Mouse (Mus musculus): ENCODE data around the gene Rpa2. TPM values are rescaled to one million over a fixed set of nuclear protein-coding genes. Genes with fewer than 3 reads are reported as not detected.
"Not testable (repeated sequence)": the region's sequence is repeated elsewhere in the genome, so short reads cannot be mapped to it uniquely, and the experiment has no call there.

Gene Rpa2
- polyA plus RNA-seq, 1 experiment from 2014 or later, result 31.6 TPM

DNA sequence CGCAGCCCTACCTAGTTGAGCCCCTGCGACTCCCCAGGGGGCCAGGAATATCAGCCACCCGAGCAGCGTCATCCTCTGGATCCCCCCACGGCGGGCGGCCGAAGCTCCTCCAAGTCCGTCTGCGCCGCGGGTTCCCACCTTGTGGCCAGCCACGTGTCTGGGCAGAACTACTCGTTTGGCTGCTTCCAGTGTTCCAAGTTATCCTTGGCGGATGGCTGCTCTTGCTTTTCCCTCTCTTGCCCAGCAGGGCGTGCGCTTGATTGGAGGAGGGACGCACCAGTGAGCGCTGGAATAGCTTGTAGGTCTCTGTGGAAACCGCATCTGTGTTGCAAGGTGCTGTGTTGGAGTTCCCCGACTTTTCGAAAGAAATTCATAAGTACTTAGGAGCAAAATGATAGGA, 11.2 kb upstream of the Rpa2 start, which contains the start of gene Smpdl3b:
Gene Smpdl3b, minus strand, starts transcription at position 279 of the 400 bp plus-strand sequence.
- peak within 1 kb of the TSS; percentile 41 for H3K4me3 ChIP-seq (ENCODE audit: low read depth, low read length)
- no peak; the same call in 1 of the 2 replicates for ATAC-seq
- H3K9me3 ChIP-seq (replicated peaks; ENCODE audit: control insufficient read depth, low read length, poor library complexity, severe bottlenecking), result no peaks in the 10 kb centered on the region
- no peaks in the 10 kb centered on the region for H3K36me3 ChIP-seq (ENCODE audit: control insufficient read depth, insufficient read depth, low read length)
- H3K27ac ChIP-seq (ENCODE audit: low read length), result no peak within 1 kb of the TSS
- 1% methylated on average over 22 of the region's 22 CpGs for WGBS
- H3K4me1 ChIP-seq (ENCODE audit: control insufficient read depth, insufficient read depth, low read length), result peaks cover 7% of the 10 kb centered on the region; the same call in 1 of the 2 replicates
- H3K4me2 ChIP-seq (ENCODE audit: low read length), result peak within 1 kb of the TSS; percentile 92
- H3K27me3 ChIP-seq (ENCODE audit: control insufficient read depth, insufficient read depth, low read depth, low read length), result peaks cover 8% of the 10 kb centered on the region; the same call in 1 of the 2 replicates
- H3K9ac ChIP-seq (ENCODE audit: low read depth, low read length), result peak within 1 kb of the TSS; percentile 61

- Histone ChIP-seq H3K27me3 (ENCODE audit: control insufficient read depth, insufficient read depth, low read depth, low read length) (peaks cover 8% of the 10 kb centered on the region; the same call in 1 of the 2 replicates), H3K4me3 (ENCODE audit: low read depth, low read length) (no peak overlapping the region), H3K4me1 (ENCODE audit: control insufficient read depth, insufficient read depth, low read length) (peaks cover 7% of the 10 kb centered on the region; the same call in 1 of the 2 replicates), H3K36me3 (ENCODE audit: control insufficient read depth, insufficient read depth, low read length) (no peaks in the 10 kb centered on the region), H3K9ac (ENCODE audit: low read depth, low read length) (no peak overlapping the region), H3K27ac (ENCODE audit: low read length) (no peak overlapping the region), H3K4me2 (ENCODE audit: low read length) (peak overlapping the region; percentile 92; the same call in 1 of the 2 replicates), H3K9me3 (replicated peaks; ENCODE audit: control insufficient read depth, low read length, poor library complexity, severe bottlenecking) (no peaks in the 10 kb centered on the region)
- WGBS, result 84% methylated on average over 7 of the region's 7 CpGs
- no peak for ATAC-seq
These were observed 10.3 kb upstream of the Rpa2 start for GRCm38 (mm10) chr4:132757633-132758351.

DNA sequence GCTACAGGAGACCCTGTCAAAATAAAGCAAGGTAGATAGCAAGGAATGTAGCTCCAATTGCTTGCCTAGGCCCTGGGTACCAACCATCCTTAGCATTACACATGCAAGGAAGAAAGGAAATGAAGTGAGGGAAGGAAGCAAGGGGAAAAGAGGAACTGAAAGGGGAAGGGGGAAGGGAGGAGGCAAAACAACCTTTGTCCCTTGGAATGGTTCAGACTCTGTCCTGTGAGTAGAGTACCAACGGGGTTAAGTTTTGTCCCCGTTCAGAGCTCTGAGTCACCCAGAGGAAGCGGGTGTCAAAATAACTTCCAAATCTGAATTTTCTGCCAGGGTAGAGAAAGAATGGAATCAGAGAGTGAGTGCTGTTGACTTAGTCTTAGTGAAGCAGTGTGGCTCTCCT, 7.8 kb upstream of the Rpa2 start:
- peaks cover 8% of the 10 kb centered on the region; the same call in 1 of the 2 replicates for H3K27me3 ChIP-seq (ENCODE audit: control insufficient read depth, insufficient read depth, low read depth, low read length)
- H3K4me1 ChIP-seq (ENCODE audit: control insufficient read depth, insufficient read depth, low read length), result peaks cover 7% of the 10 kb centered on the region; the same call in 1 of the 2 replicates
- no peaks in the 10 kb centered on the region for H3K9me3 ChIP-seq (replicated peaks; ENCODE audit: control insufficient read depth, low read length, poor library complexity, severe bottlenecking)
- WGBS, result 78% methylated on average over 3 of the region's 3 CpGs
- H3K27ac ChIP-seq (ENCODE audit: low read length), result no peak overlapping the region
- H3K4me2 ChIP-seq (ENCODE audit: low read length), result no peak overlapping the region
- no peak overlapping the region for H3K4me3 ChIP-seq (ENCODE audit: low read depth, low read length)
- no peaks in the 10 kb centered on the region for H3K36me3 ChIP-seq (ENCODE audit: control insufficient read depth, insufficient read depth, low read length)
- no peak overlapping the region for H3K9ac ChIP-seq (ENCODE audit: low read depth, low read length)
- no peak for ATAC-seq

GRCm38 (mm10) chr4:132762602-132763001, 5.5 kb upstream of the Rpa2 start:
- Histone ChIP-seq H3K27me3 (ENCODE audit: control insufficient read depth, insufficient read depth, low read depth, low read length) (no peaks in the 10 kb centered on the region), H3K27ac (ENCODE audit: low read length) (no peak overlapping the region), H3K9ac (ENCODE audit: low read depth, low read length) (no peak overlapping the region), H3K4me2 (ENCODE audit: low read length) (no peak overlapping the region), H3K9me3 (replicated peaks; ENCODE audit: control insufficient read depth, low read length, poor library complexity, severe bottlenecking) (no peaks in the 10 kb centered on the region), H3K36me3 (ENCODE audit: control insufficient read depth, insufficient read depth, low read length) (no peaks in the 10 kb centered on the region), H3K4me1 (ENCODE audit: control insufficient read depth, insufficient read depth, low read length) (no peaks in the 10 kb centered on the region), H3K4me3 (ENCODE audit: low read depth, low read length) (no peak overlapping the region)
- WGBS, result 73% methylated on average over 6 of the region's 6 CpGs
- no peak for ATAC-seq

- not testable (repeated sequence) for H3K4me1 ChIP-seq (ENCODE audit: control insufficient read depth, insufficient read depth, low read length); H3K27ac ChIP-seq (ENCODE audit: low read length); H3K9me3 ChIP-seq (replicated peaks; ENCODE audit: control insufficient read depth, low read length, poor library complexity, severe bottlenecking); H3K36me3 ChIP-seq (ENCODE audit: control insufficient read depth, insufficient read depth, low read length); H3K4me2 ChIP-seq (ENCODE audit: low read length); H3K9ac ChIP-seq (ENCODE audit: low read depth, low read length); ATAC-seq; H3K4me3 ChIP-seq (ENCODE audit: low read depth, low read length); H3K27me3 ChIP-seq (ENCODE audit: control insufficient read depth, insufficient read depth, low read depth, low read length)
- 85% methylated on average over 3 of the region's 3 CpGs for WGBS
These were observed 5.0 kb upstream of the Rpa2 start for GRCm38 (mm10) chr4:132763125-132763524.

DNA sequence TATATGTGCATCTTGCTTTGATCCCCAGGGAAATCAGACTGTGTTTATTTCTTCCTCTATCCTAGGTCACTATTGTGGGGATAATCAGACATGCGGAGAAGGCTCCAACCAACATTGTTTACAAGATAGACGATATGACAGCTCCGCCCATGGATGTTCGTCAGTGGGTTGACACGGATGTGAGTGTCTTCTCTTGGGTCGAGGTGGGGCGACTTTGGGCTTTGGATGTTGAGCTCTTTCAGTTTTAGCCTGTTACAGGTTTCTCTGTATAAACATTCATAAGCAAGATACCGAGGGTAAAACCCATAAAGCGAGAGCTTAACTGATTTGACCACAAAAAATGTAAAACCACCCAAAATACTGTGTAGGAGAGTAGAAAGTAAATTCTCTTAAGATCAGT, 3.6 kb downstream of the Rpa2 start:
- no peak overlapping the region for H3K4me3 ChIP-seq (ENCODE audit: low read depth, low read length)
- no peaks in the 10 kb centered on the region for H3K27me3 ChIP-seq (ENCODE audit: control insufficient read depth, insufficient read depth, low read depth, low read length)
- peaks cover 17% of the 10 kb centered on the region for H3K36me3 ChIP-seq (ENCODE audit: control insufficient read depth, insufficient read depth, low read length)
- H3K4me1 ChIP-seq (ENCODE audit: control insufficient read depth, insufficient read depth, low read length), result peaks cover 8% of the 10 kb centered on the region
- H3K9me3 ChIP-seq (replicated peaks; ENCODE audit: control insufficient read depth, low read length, poor library complexity, severe bottlenecking), result no peaks in the 10 kb centered on the region
- no peak overlapping the region for H3K9ac ChIP-seq (ENCODE audit: low read depth, low read length)
- H3K27ac ChIP-seq (ENCODE audit: low read length), result no peak overlapping the region
- no peak for ATAC-seq
- WGBS, result 93% methylated on average over 9 of the region's 9 CpGs
- H3K4me2 ChIP-seq (ENCODE audit: low read length), result no peak overlapping the region

DNA sequence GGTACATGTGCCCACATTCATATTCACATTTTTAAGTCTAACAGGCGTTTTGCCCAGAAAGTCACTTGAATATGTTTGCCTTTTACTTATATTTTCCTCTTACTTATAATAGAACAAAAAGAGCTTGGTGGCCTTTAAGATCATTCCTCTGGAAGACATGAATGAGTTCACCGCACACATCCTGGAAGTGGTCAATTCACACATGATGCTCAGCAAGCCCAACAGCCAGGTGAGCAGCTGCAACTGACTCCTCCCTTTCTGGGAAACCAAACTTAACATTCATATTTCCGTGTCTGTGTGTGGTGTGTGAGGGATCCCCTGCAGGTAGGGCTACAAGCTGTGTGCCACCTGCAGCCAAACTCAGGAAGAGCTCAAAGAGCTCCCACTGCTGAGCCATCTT, 6.8 kb downstream of the Rpa2 start:
- Histone ChIP-seq H3K4me1 (ENCODE audit: control insufficient read depth, insufficient read depth, low read length) (no peaks in the 10 kb centered on the region), H3K27me3 (ENCODE audit: control insufficient read depth, insufficient read depth, low read depth, low read length) (no peaks in the 10 kb centered on the region), H3K4me3 (ENCODE audit: low read depth, low read length) (no peak overlapping the region), H3K27ac (ENCODE audit: low read length) (no peak overlapping the region), H3K9ac (ENCODE audit: low read depth, low read length) (no peak overlapping the region), H3K36me3 (ENCODE audit: control insufficient read depth, insufficient read depth, low read length) (peaks cover 19% of the 10 kb centered on the region), H3K4me2 (ENCODE audit: low read length) (no peak overlapping the region), H3K9me3 (replicated peaks; ENCODE audit: control insufficient read depth, low read length, poor library complexity, severe bottlenecking) (no peaks in the 10 kb centered on the region)
- 91% methylated on average over 3 of the region's 3 CpGs for WGBS
- no peak for ATAC-seq

- Histone ChIP-seq H3K4me3 (ENCODE audit: low read depth, low read length) (no peak overlapping the region), H3K4me1 (ENCODE audit: control insufficient read depth, insufficient read depth, low read length) (no peaks in the 10 kb centered on the region), H3K27me3 (ENCODE audit: control insufficient read depth, insufficient read depth, low read depth, low read length) (no peaks in the 10 kb centered on the region), H3K4me2 (ENCODE audit: low read length) (no peak overlapping the region), H3K9ac (ENCODE audit: low read depth, low read length) (no peak overlapping the region), H3K27ac (ENCODE audit: low read length) (no peak overlapping the region), H3K36me3 (ENCODE audit: control insufficient read depth, insufficient read depth, low read length) (peaks cover 19% of the 10 kb centered on the region), H3K9me3 (replicated peaks; ENCODE audit: control insufficient read depth, low read length, poor library complexity, severe bottlenecking) (no peaks in the 10 kb centered on the region)
- no peak for ATAC-seq
- 88% methylated on average over 5 of the region's 5 CpGs for WGBS
These were observed 8.6 kb downstream of the Rpa2 start for GRCm38 (mm10) chr4:132776764-132777163.

- Histone ChIP-seq H3K4me3 (ENCODE audit: low read depth, low read length) (no peak overlapping the region), H3K27me3 (ENCODE audit: control insufficient read depth, insufficient read depth, low read depth, low read length) (no peaks in the 10 kb centered on the region), H3K9me3 (replicated peaks; ENCODE audit: control insufficient read depth, low read length, poor library complexity, severe bottlenecking) (no peaks in the 10 kb centered on the region), H3K4me2 (ENCODE audit: low read length) (no peak overlapping the region), H3K4me1 (ENCODE audit: control insufficient read depth, insufficient read depth, low read length) (no peaks in the 10 kb centered on the region), H3K27ac (ENCODE audit: low read length) (no peak overlapping the region), H3K9ac (ENCODE audit: low read depth, low read length) (no peak overlapping the region), H3K36me3 (ENCODE audit: control insufficient read depth, insufficient read depth, low read length) (peaks cover 18% of the 10 kb centered on the region)
- no peak for ATAC-seq
- 95% methylated on average over 6 of the region's 6 CpGs for WGBS
These were observed 10.6 kb downstream of the Rpa2 start for GRCm38 (mm10) chr4:132778562-132779201.
